Mouse (Mus musculus) heart, embryonic 14.5 days (tissue): ENCODE data around the gene Ndnf. TPM values are rescaled to one million over a fixed set of nuclear protein-coding genes. Genes with fewer than 3 reads are reported as not detected.

ENCODE experiments used
- ATAC-seq: fragments of 200-750 bp; cut with Nextera tagmentation; 2 replicates; pipeline ENCODE4 v1.8.0; 2017; ENCODE audit warnings: low read depth, moderate TSS enrichment; ENCODE audit not compliant: insufficient number of reproducible peaks, insufficient read depth, low FRiP score
- H3K27ac ChIP-seq, 2 experiments: fragments of 200-500 bp in 1 of 2; fragments of 300-500 bp in 1 of 2; sonication (generic) in 1 of 2; replicated peaks in 1 of 2; 2 replicates each; pipeline ENCODE4 v1.5.1; 2012 to 2014; ENCODE audit warnings: low read depth in 2 of 2, low read length in 2 of 2, control low read depth in 1 of 2, mild to moderate bottlenecking in 1 of 2, mixed read lengths in 1 of 2; ENCODE audit not compliant: control insufficient read depth in 1 of 2, insufficient read depth in 1 of 2
- H3K27me3 ChIP-seq: fragments of 300-500 bp; sonication (generic); 2 replicates; pipeline ENCODE4 v1.6.1; 2014; ENCODE audit warnings: mild to moderate bottlenecking, low read length, control low read depth; ENCODE audit not compliant: control insufficient read depth, insufficient read depth
- H3K36me3 ChIP-seq: fragments of 300-500 bp; sonication (generic); 2 replicates; pipeline ENCODE4 v1.6.1; 2014; ENCODE audit warnings: mild to moderate bottlenecking, control low read depth, low read length, mixed read lengths; ENCODE audit not compliant: control insufficient read depth, insufficient read depth
- H3K4me1 ChIP-seq, 2 experiments: fragments of 200-500 bp in 1 of 2; fragments of 300-500 bp in 1 of 2; sonication (generic) in 1 of 2; 2 replicates each; pipeline ENCODE4 v1.6.1; 2012 to 2014; ENCODE audit warnings: low read length in 2 of 2, control low read depth in 1 of 2, mixed read lengths in 1 of 2; ENCODE audit not compliant: control insufficient read depth in 2 of 2, insufficient read depth in 2 of 2
- H3K4me2 ChIP-seq: fragments of 300-500 bp; sonication (generic); 2 replicates; pipeline ENCODE4 v1.6.1; 2014; ENCODE audit warnings: mild to moderate bottlenecking, low read length
- H3K4me3 ChIP-seq, 2 experiments: fragments of 200-500 bp in 1 of 2; fragments of 300-500 bp in 1 of 2; sonication (generic) in 1 of 2; 2 replicates each; pipeline ENCODE4 v1.5.1; 2012 to 2014; ENCODE audit warnings: low read length in 2 of 2, mild to moderate bottlenecking in 2 of 2, control low read depth in 1 of 2, low read depth in 1 of 2, moderate library complexity in 1 of 2; ENCODE audit not compliant: control insufficient read depth in 1 of 2, insufficient read depth in 1 of 2
- H3K9ac ChIP-seq: fragments of 300-500 bp; sonication (generic); 2 replicates; pipeline ENCODE4 v1.6.1; 2014; ENCODE audit warnings: mild to moderate bottlenecking, low read length
- H3K9me3 ChIP-seq: fragments of 300-500 bp; sonication (generic); 2 replicates; pipeline ENCODE4 v1.6.1; 2016; ENCODE audit warnings: low read length, control low read depth; ENCODE audit not compliant: control insufficient read depth
- WGBS: fragments of 180-500 bp; shearing (Covaris S2); extraction: QIAGEN DNeasy Blood & Tissue Kit; methylation state at CpG from one replicate; pipeline ENCODE4 v1.1.7; 2014; 5-methylcytosine and 5-hydroxymethylcytosine counted together
- polyA plus RNA-seq: library from polyadenylated mRNA; unstranded; fragments of >200 nt; fragmentation: Nextera tagmentation; extraction: Ambion mirVana; gene quantifications from 2 replicates; pipeline ENCODE4 v1.2.1, GENCODE M21; 2014

Gene Ndnf
- polyA plus RNA-seq, 1 experiment from 2014 or later, result 4.1 TPM

DNA sequence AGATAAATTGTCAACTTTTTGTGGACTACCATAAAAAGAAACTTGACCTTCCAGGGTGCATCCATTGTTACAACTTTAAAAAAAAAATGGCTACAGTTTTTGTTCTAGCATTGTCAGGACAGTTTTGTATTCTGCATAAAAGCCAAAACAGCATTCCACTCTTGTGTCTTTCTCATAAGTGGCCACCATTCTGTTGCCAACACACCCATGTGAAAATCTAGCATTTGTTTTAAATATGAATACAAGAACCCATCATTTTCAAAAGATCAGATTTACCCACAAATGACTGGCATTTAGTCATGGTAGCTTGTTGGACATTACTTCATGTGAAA is 72.4 kb downstream of the Ndnf start:
- Histone ChIP-seq H3K27me3 (no peaks in the 10 kb centered on the region), H3K4me1 (peaks cover 0 to 8% of the 10 kb centered on the region in 2 experiments; a peak in 1 of 4 replicates), H3K4me2 (no peak overlapping the region), H3K9me3 (peaks cover 5% of the 10 kb centered on the region; the same call in 1 of the 2 replicates), H3K36me3 (no peaks in the 10 kb centered on the region), H3K9ac (no peak overlapping the region), H3K27ac (no peak overlapping the region), H3K4me3 (no peak overlapping the region)
- ATAC-seq, result no peak

DNA sequence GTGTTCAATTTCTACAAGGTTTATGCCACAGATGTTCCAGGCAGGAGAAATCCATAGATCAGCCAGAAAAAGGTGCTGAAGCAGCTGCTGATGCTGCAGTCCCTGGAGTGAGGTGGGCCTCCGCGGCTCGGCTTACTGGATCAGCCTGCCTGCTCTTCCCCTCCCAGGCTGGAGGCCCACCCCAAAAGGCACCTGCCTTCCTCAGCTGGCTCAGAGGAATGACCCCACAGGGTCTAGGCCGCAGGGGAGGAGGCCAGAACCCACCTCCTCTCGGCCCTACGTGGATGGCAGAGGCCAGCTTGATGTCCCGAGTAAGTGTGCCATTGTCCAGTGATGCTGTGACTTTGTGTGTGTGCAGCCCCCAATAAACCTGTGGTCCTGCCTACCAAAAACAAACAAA is 86.8 kb downstream of the Ndnf start:
- Histone ChIP-seq H3K4me1 (no peaks in the 10 kb centered on the region), H3K4me2 (no peak overlapping the region), H3K4me3 (no peak overlapping the region), H3K36me3 (no peaks in the 10 kb centered on the region), H3K9ac (no peak overlapping the region), H3K27ac (no peak overlapping the region), H3K9me3 (no peaks in the 10 kb centered on the region), H3K27me3 (no peaks in the 10 kb centered on the region)
- ATAC-seq, result no peak
- 72% methylated on average over 7 of the region's 7 CpGs for WGBS

DNA sequence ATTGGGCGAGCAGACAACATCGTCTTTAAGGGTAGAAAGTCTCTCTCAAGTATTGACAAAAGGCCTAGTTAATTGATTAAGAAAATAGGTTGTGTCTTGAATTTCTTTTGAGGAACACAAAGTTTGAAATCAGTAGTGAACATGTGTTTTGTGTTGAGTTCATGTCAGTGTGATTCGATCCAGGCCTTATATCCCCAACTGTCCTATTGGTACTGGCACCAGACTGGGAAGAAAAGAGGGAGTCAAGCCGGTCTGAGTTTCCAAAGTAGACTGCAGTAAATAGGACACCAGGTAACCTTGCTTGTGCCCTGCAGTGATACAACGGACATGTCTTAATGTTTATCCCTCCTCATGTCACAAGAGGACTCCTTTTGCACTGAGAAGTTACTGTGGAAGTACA is 87.8 kb downstream of the Ndnf start:
- no peak overlapping the region for H3K4me2 ChIP-seq
- no peaks in the 10 kb centered on the region for H3K9me3 ChIP-seq
- H3K4me1 ChIP-seq, result no peaks in the 10 kb centered on the region
- H3K36me3 ChIP-seq, result no peaks in the 10 kb centered on the region
- no peak overlapping the region for H3K9ac ChIP-seq
- H3K27ac ChIP-seq, result no peak overlapping the region
- no peak overlapping the region for H3K4me3 ChIP-seq
- WGBS, result 84% methylated on average over 5 of the region's 5 CpGs
- no peaks in the 10 kb centered on the region for H3K27me3 ChIP-seq
- ATAC-seq, result no peak

DNA sequence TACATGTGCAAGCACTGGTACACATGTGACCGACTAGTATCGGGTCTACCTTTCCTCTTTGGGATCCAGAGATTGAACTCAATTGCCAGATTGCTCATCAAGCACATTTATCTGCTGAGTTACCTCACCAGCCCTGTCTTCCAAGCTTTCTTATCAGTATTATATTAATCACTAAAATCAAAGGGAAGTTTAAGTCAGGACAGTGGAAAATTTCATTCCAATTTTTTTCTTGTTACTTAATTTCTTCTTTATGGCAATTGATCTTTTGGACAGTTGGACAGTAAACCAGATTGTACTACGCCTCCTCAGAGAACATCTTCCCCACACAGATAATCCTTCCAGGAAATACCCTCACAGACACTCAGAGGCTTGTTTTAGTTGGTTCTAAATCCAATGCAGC is 88.7 kb downstream of the Ndnf start:
- Histone ChIP-seq H3K9ac (no peak overlapping the region), H3K9me3 (no peaks in the 10 kb centered on the region), H3K36me3 (no peaks in the 10 kb centered on the region), H3K4me2 (no peak overlapping the region), H3K27ac (no peak overlapping the region), H3K27me3 (no peaks in the 10 kb centered on the region), H3K4me3 (no peak overlapping the region), H3K4me1 (0 out of 4 replicates have a peak, but pooled peaks cover 0 to 3% of the 10 kb centered on the region in 2 experiments)
- ATAC-seq, result no peak
- 83% methylated on average over 3 of the region's 3 CpGs for WGBS

Other genes with a start within 250 kb of the Ndnf start
- 0.58 and 1.3 TPM in 2 replicates for gene Tnip3, start 146.3 kb upstream of the Ndnf start, polyA plus RNA-seq
- gene Prdm5, start 107.4 kb downstream of the Ndnf start, polyA plus RNA-seq, result 14.1 and 15.5 TPM in 2 replicates